Mouse (Mus musculus): Measurements from ENCODE around the gene Rtkn. TPM values are rescaled to one million over a fixed set of nuclear protein-coding genes. Genes with fewer than 3 reads are reported as not detected.

Gene Rtkn
- polyA plus RNA-seq, 1 experiment from 2014 or later: 39.5 TPM

DNA sequence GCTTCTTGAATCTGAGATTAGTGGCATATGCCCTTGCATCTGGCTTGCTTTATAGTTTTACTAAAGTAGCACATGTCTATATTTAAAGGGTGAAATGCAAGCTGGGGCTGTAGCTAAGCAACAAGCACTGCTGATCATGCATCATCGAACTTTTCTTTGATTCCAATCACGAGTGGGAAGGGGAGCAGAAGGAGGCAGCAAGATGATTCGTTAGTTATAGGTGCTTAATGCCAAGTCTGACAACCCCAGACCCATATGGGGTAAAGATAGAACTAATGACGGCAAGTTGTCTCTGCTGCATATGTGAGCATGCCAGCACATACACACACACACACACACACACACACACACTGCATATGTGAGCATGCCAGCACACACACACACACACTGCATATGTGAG, 31.1 kb upstream of the Rtkn start:
- no peak overlapping the region for H3K4me3 ChIP-seq
- H3K27me3 ChIP-seq: peaks cover 22% of the 10 kb centered on the region
- no peak overlapping the region for H3K4me2 ChIP-seq (replicated peaks)
- no peak overlapping the region for H3K27ac ChIP-seq (replicated peaks)
- H3K4me1 ChIP-seq: peaks cover 28% of the 10 kb centered on the region
- no peak for ATAC-seq (ENCODE audit: low FRiP score, low read depth)
- H3K9ac ChIP-seq (replicated peaks): no peak overlapping the region
- no peaks in the 10 kb centered on the region for H3K9me3 ChIP-seq
- 0 out of 2 replicates have a peak, but pooled peaks cover 6% of the 10 kb centered on the region for H3K36me3 ChIP-seq
- 72% methylated on average over 4 of the region's 4 CpGs for WGBS

DNA sequence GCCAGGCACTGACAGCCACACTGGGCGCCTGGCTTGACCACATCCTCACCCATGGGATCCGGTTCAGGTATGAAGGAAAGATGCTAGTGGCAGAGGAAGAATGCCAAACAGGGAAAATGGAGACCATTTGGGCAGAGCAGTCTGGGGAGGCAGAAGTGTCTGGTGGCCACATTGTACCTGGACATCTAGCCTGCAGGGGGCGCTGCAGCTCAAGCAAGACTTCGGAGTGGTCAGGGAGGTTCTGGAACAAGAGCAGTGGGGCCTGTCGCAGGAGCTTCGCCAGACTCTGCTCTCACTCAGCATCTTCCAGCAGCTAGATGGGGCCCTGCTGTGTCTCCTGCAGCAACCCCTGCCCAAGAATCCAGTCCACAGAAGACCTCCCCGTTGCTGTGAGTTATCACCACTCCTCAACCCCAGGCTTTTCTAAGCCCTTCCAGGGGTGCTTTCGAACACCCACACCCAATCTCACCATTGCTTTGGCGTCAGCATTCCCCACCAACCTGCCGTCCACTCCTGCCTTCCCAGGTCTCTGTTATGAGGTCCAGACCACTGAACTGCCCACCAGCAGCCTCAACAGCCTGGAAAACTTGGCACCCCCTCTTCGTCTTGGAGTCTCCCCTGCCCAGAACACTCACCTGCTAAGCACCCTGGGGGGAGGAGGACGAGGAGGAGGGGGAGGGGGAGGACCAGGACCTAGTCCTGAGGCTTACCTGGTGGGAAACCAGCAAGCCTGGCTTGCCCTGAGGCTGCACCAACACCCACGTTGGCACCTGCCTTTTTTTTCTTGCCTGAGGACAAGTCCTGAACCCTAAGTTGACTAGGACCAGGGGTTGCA, 27.5 kb upstream of the Rtkn start:
- Histone ChIP-seq H3K4me1 (peaks cover 30% of the 10 kb centered on the region), H3K9ac (replicated peaks) (peak overlapping the region; percentile 86), H3K36me3 (0 out of 2 replicates have a peak, but pooled peaks cover 6% of the 10 kb centered on the region), H3K4me3 (peak overlapping the region; percentile 87), H3K27ac (replicated peaks) (peak overlapping the region; percentile 82; the same call in 1 of the 2 replicates), H3K9me3 (no peaks in the 10 kb centered on the region), H3K4me2 (replicated peaks) (peak overlapping the region; percentile 87), H3K27me3 (peaks cover 8% of the 10 kb centered on the region)
- peak; percentile 39; the same call in 1 of the 2 replicates for ATAC-seq (ENCODE audit: low FRiP score, low read depth)
- WGBS: 36% methylated on average over 13 of the region's 13 CpGs

DNA sequence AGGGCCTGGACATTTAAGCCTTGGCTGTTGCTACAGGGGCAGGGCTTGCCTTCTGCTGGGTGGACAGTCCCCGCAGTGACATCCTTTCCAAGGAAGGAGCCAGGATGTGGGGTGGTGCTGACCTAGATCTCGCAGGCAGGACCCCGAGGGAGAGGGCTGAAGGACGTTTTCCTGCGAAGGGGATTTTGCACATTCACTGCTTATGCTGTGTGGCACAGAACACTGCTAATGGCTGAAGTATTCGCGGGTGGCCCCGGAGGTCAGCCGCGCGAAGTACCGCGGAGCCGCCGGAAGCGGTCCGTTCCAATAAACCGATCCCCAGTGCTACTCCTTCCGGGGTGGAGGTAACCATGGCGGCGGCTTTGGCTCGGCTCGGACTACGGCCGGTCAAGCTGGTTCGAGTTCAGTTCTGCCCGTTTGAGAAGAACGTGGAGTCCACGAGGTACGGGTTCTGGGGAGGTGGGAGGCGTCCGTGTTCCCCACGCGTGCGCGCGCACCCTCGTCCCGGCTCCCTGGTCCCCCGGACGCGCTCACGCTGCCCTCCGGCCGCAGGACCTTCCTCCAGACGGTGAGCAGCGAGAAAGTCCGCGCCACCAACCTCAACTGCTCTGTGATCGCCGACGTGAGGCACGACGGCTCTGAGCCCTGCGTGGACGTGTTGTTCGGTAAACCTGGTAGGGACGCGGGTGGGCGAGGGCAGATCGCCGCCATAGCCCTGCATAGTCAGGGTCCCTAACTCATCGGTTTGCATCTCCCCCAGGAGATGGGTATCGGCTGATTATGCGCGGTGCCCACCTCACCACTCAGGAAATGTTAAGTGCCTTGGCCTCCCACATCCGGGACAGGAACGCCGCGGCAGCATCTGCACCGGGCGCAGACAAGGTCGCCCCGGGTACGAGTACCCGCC, 26.2 kb upstream of the Rtkn start, which contains the start of gene Mrpl53:
Gene Mrpl53 (plus strand): TSS at position 279 of the 907 bp plus-strand sequence.
- under 1% methylated on average over 76 of the region's 76 CpGs for WGBS
- H3K4me2 ChIP-seq (replicated peaks): peak within 1 kb of the TSS; percentile 87
- H3K9me3 ChIP-seq: no peaks in the 10 kb centered on the region

DNA sequence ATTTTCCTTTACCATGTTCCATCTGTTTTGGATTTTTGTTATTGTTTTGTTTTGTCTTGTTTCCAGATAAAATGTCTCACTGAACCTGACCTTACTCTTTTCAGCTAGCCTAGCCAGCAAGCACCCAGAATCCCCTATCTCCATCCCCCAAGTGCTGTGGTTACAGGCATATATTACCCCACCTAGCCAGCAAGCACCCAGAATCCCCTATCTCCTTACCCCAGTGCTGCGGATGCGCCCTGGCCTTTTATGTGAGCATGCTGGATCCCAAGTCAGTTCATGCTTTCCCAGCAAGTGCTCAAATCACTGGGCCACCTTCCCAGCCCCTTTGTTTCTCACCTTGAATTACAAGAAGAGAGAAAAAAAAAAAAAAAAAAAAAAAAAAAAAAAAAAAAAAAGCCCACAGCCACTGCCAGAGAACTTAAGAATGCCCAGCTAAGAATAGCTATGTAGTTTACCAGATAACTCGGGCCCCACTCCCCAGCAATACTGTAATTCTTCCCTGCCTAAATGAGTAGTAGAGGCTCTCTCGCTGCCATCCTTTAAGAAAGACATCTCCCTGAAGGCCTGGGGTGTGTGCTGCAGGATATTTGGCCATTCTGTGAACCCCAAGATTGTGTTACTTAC, 23.6 kb upstream of the Rtkn start:
- H3K4me2 ChIP-seq (replicated peaks): no peak overlapping the region
- no peak overlapping the region for H3K9ac ChIP-seq (replicated peaks)
- 95% methylated on average over 4 of the region's 4 CpGs for WGBS
- H3K4me3 ChIP-seq: no peak overlapping the region
- no peaks in the 10 kb centered on the region for H3K27me3 ChIP-seq
- ATAC-seq (ENCODE audit: low FRiP score, low read depth): no peak
- H3K4me1 ChIP-seq: peaks cover 37% of the 10 kb centered on the region
- no peak overlapping the region for H3K27ac ChIP-seq (replicated peaks)
- 0 out of 2 replicates have a peak, but pooled peaks cover 6% of the 10 kb centered on the region for H3K36me3 ChIP-seq
- H3K9me3 ChIP-seq: no peaks in the 10 kb centered on the region

More for the DNA sequence above, 26.2 kb upstream of the Rtkn start, which contains the start of gene Mrpl53:
- H3K4me1 ChIP-seq: peaks cover 22% of the 10 kb centered on the region
- 0 out of 2 replicates have a peak, but pooled peaks cover 6% of the 10 kb centered on the region for H3K36me3 ChIP-seq
- H3K4me3 ChIP-seq: peak within 1 kb of the TSS; percentile 87
- peak; percentile 88 for ATAC-seq (ENCODE audit: low FRiP score, low read depth)
- H3K27ac ChIP-seq (replicated peaks): peak within 1 kb of the TSS; percentile 82
- no peaks in the 10 kb centered on the region for H3K27me3 ChIP-seq
- peak within 1 kb of the TSS; percentile 86 for H3K9ac ChIP-seq (replicated peaks)

DNA sequence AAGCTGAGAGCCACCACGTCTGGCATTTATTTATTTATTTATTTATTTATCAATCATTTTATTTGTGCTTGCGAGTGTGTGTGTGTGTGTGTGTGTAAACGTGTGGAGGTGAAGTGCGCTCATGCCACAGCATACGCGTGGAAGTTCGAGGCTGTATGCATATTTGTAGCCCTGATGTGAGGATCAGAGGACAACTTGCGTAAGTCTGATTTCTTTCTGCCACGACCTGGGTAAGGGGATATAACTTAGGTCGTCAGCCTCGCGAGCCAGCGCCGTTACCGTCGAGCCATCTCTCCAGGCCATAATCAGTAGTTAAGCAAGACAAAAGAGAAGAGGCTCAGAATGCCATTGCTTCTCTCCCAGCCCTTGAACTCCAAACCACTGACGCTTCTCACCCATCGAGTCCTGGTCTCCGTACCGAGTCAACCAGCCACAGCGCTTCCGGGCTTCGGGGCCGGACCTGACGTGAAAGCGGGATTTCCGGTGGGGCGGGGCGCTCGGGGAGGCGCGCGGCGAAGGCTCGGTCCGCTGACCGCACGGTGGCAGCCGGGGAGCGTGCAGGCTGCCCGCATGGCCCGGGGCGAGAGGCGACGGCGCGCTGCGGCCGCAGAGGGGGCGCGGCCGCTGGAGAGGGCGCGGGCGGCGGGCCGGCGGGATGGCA, 20.1 kb upstream of the Rtkn start, which contains the start of gene Mogs:
Gene Mogs (plus strand): TSS at position 486 of the 661 bp plus-strand sequence.
- peak; percentile 90 for ATAC-seq (ENCODE audit: low FRiP score, low read depth)
- Histone ChIP-seq H3K27ac (replicated peaks) (peak within 1 kb of the TSS; percentile 78), H3K9ac (replicated peaks) (peak within 1 kb of the TSS; percentile 85), H3K36me3 (peaks cover 30% of the 10 kb centered on the region), H3K9me3 (no peaks in the 10 kb centered on the region), H3K27me3 (no peaks in the 10 kb centered on the region), H3K4me3 (peak within 1 kb of the TSS; percentile 78), H3K4me1 (peaks cover 46% of the 10 kb centered on the region), H3K4me2 (replicated peaks) (peak within 1 kb of the TSS; percentile 95)
- 1% methylated on average over 51 of the region's 58 CpGs for WGBS

DNA sequence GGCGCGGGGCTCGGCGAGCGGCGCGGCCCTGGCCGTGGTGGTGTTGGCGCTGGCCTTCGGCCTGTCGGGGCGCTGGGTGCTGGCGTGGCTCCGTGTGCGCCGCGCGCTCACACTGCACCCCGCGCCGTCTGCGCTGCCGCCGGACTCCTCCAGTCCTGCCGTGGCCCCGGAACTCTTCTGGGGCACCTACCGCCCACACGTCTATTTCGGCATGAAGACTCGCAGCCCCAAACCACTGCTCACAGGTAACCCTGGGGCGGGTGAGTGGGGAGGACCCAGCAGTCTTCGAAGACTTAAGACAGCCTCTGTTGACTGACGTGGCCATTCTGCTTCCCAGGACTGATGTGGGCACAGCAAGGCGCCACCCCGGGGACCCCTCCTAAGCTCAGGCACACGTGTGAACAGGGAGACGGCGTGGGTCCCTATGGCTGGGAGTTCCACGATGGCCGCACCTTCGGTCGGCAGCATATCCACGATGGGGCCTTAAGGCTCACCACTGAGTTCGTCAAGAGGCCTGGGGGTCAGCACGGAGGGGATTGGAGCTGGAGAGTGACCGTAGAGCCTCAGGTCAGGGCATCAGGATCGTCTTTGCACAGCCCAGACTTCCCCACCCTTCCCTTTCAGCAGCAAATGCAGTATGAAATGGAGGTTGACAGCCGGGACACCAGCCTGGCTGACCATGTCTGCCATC, 19.4 kb upstream of the Rtkn start:
- Histone ChIP-seq H3K9ac (replicated peaks) (peak overlapping the region; percentile 85), H3K9me3 (no peaks in the 10 kb centered on the region), H3K27ac (replicated peaks) (peak overlapping the region; percentile 78), H3K27me3 (no peaks in the 10 kb centered on the region), H3K4me2 (replicated peaks) (peak overlapping the region; percentile 95), H3K36me3 (peaks cover 30% of the 10 kb centered on the region), H3K4me3 (peak overlapping the region; percentile 78), H3K4me1 (peaks cover 52% of the 10 kb centered on the region)
- WGBS: 2% methylated on average over 41 of the region's 48 CpGs
- ATAC-seq (ENCODE audit: low FRiP score, low read depth): peak; percentile 72

DNA sequence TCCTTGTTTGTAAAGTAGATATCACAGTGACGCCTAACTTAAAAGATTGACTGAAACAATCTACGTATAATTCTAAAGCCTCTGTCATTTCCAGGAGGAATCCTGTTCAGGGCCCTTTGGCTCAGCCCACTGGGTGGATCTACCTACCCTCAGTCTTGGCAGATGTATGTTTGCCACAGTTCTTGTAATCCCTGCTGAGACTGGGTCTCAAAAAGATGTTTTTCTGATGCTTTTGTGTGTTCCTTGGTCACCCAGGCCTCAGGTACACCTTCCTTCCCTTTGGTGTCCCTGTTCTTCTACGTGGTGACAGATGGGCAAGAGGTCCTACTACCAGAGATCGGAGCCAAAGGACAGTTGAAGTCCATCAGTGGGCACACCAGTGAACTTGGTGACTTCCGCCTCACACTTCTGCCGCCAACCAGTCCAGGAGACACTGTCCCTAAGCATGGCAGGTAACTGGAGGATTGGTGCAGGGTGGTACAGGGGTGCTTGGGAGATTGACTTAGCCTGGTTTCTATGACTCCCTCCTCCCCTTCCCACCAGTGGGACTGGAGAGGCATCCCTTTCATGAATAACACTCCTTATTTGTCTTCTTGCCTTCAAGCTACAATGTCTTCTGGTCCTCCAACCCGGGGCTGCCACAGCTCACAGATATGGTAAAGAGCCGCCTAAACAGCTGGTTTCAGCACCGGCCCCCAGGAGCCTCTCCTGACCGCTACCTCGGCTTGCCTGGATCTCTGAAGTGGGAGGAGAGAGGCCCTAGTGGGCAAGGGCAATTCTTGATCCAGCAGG, 18.7 kb upstream of the Rtkn start:
- Histone ChIP-seq H3K9me3 (no peaks in the 10 kb centered on the region), H3K4me2 (replicated peaks) (peak overlapping the region; percentile 95), H3K27me3 (no peaks in the 10 kb centered on the region), H3K4me3 (peak overlapping the region; percentile 78), H3K36me3 (peaks cover 30% of the 10 kb centered on the region), H3K4me1 (peaks cover 52% of the 10 kb centered on the region), H3K9ac (replicated peaks) (peak overlapping the region; percentile 85), H3K27ac (replicated peaks) (no peak overlapping the region)
- WGBS: 82% methylated on average over 11 of the region's 11 CpGs
- no peak for ATAC-seq (ENCODE audit: low FRiP score, low read depth)

DNA sequence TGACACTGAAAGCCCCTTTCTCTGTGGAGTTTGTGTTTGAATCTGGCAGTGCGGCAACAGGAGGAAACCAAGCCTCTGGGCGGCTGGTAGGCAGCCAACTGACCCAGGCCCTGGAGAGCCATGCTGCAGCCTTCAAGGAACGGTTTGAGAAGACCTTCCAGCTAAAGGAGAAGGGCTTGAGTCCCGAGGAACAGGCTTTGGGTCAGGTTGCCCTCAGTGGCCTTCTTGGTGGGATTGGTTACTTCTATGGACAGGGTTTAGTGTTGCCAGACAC, 18.2 kb upstream of the Rtkn start:
- Histone ChIP-seq H3K4me3 (peak overlapping the region; percentile 78; the same call in 1 of the 2 replicates), H3K27me3 (no peaks in the 10 kb centered on the region), H3K4me2 (replicated peaks) (peak overlapping the region; percentile 95; the same call in 1 of the 2 replicates), H3K9ac (replicated peaks) (no peak overlapping the region), H3K27ac (replicated peaks) (no peak overlapping the region), H3K9me3 (no peaks in the 10 kb centered on the region), H3K36me3 (peaks cover 30% of the 10 kb centered on the region), H3K4me1 (peaks cover 52% of the 10 kb centered on the region)
- WGBS: 86% methylated on average over 4 of the region's 4 CpGs
- no peak for ATAC-seq (ENCODE audit: low FRiP score, low read depth)

DNA sequence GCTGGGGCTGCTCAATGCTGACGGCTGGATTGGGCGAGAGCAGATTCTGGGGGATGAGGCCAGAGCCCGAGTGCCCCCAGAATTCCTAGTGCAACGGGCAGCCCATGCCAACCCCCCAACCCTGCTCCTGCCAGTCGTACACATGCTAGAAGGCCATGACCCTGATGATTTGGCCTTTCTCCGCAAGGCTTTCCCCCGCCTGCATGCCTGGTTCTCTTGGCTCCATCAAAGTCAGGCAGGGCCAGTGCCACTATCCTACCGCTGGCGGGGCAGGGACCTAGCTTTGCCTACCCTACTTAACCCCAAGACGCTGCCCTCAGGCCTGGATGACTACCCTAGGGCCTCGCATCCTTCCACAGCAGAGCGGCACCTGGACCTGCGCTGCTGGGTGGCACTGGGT, 17.6 kb upstream of the Rtkn start:
- WGBS: 88% methylated on average over 13 of the region's 13 CpGs
- Histone ChIP-seq H3K9me3 (no peaks in the 10 kb centered on the region), H3K36me3 (peaks cover 30% of the 10 kb centered on the region), H3K4me1 (peaks cover 57% of the 10 kb centered on the region), H3K4me3 (peak overlapping the region; percentile 6; the same call in 1 of the 2 replicates), H3K4me2 (replicated peaks) (no peak overlapping the region), H3K27ac (replicated peaks) (no peak overlapping the region), H3K9ac (replicated peaks) (peak overlapping the region; percentile 24; the same call in 1 of the 2 replicates), H3K27me3 (no peaks in the 10 kb centered on the region)
- ATAC-seq (ENCODE audit: low FRiP score, low read depth): no peak

DNA sequence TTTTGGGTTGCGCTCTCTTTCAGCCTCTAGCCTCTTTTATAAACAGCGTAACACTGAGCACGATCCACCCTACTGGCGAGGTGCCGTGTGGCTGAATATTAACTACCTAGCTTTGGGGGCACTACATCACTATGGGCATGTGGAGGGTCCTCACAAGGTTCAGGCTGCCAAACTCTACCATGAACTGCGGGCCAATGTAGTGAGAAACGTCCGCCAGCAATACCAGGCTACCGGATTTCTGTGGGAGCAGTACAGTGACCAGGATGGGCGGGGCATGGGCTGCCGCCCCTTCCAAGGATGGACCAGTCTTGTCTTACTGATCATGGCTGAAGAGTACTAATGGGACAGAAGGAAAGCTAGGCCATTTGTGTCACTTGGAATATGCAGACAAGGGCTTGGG, 16.9 kb upstream of the Rtkn start:
- H3K4me3 ChIP-seq: no peak overlapping the region
- peaks cover 30% of the 10 kb centered on the region for H3K36me3 ChIP-seq
- H3K9me3 ChIP-seq: no peaks in the 10 kb centered on the region
- no peak for ATAC-seq (ENCODE audit: low FRiP score, low read depth)
- no peak overlapping the region for H3K9ac ChIP-seq (replicated peaks)
- H3K27ac ChIP-seq (replicated peaks): no peak overlapping the region; the same call in 1 of the 2 replicates
- H3K4me2 ChIP-seq (replicated peaks): 0 out of 2 replicates have a peak overlapping the region, but pooled peaks have one; percentile 4
- H3K4me1 ChIP-seq: peaks cover 65% of the 10 kb centered on the region
- 84% methylated on average over 11 of the region's 11 CpGs for WGBS
- H3K27me3 ChIP-seq: no peaks in the 10 kb centered on the region

All from midbrain, embryonic 12.5 days (tissue).